Mouse (Mus musculus) midbrain, embryonic 10.5 days (tissue): ENCODE data around the gene Gbx2. TPM values are rescaled to one million over a fixed set of nuclear protein-coding genes. Genes with fewer than 3 reads are reported as not detected.

Experiments used
- DNase-seq: peaks from one replicate; pipeline ENCODE4 v3.0.0-alpha.2; 2017; ENCODE audit warnings: low spot score
- H3K27ac ChIP-seq: fragments of 300-500 bp; sonication (generic); replicated peaks from 2 replicates; pipeline ENCODE4 v1.5.1; 2016; ENCODE audit warnings: mild to moderate bottlenecking
- H3K27me3 ChIP-seq: fragments of 300-500 bp; sonication (generic); 2 replicates; pipeline ENCODE4 v1.6.1; 2016; ENCODE audit warnings: low read depth, mild to moderate bottlenecking; ENCODE audit not compliant: poor library complexity, severe bottlenecking
- H3K36me3 ChIP-seq: fragments of 300-500 bp; sonication (generic); 2 replicates; pipeline ENCODE4 v1.6.1; 2016; ENCODE audit warnings: mild to moderate bottlenecking, moderate library complexity
- H3K4me1 ChIP-seq: fragments of 300-500 bp; sonication (generic); 2 replicates; pipeline ENCODE4 v1.6.1; 2016
- H3K4me3 ChIP-seq: fragments of 300-500 bp; sonication (generic); 2 replicates; pipeline ENCODE4 v1.5.1; 2016; ENCODE audit warnings: mild to moderate bottlenecking, moderate library complexity
- H3K9me3 ChIP-seq: fragments of 300-500 bp; sonication (generic); replicated peaks from 2 replicates; pipeline ENCODE4 v1.6.1; 2016; ENCODE audit warnings: mild to moderate bottlenecking
- WGBS: fragments of 180-500 bp; shearing (Covaris S2); methylation state at CpG from one replicate; pipeline ENCODE4 v1.1.7; 2016; 5-methylcytosine and 5-hydroxymethylcytosine counted together
- polyA plus RNA-seq: library from polyadenylated mRNA; unstranded; fragments of >200 nt; fragmentation: Nextera tagmentation; extraction: Ambion mirVana; gene quantifications from 2 replicates; pipeline ENCODE4 v1.2.1, GENCODE M21; 2016

Gbx2 gene
- polyA plus RNA-seq, 1 experiment from 2014 or later: 4.6 TPM

GRCm38 (mm10) chr1:89932616-89933015, 1.6 kb upstream of the Gbx2 start:
- WGBS: 0% methylated on average over 16 of the region's 16 CpGs
- no peaks in the 10 kb centered on the region for H3K9me3 ChIP-seq
- H3K4me1 ChIP-seq: peaks cover 84% of the 10 kb centered on the region
- no peaks in the 10 kb centered on the region for H3K36me3 ChIP-seq
- peaks cover 100% of the 10 kb centered on the region for H3K27me3 ChIP-seq
- peak overlapping the region; percentile 63 for H3K4me3 ChIP-seq
- no peak overlapping the region for H3K27ac ChIP-seq
- peak; percentile 68 for DNase-seq

GRCm38 (mm10) chr1:89932021-89932423, 1.0 kb upstream of the Gbx2 start:
- H3K27me3 ChIP-seq: peaks cover 100% of the 10 kb centered on the region
- peaks cover 90% of the 10 kb centered on the region for H3K4me1 ChIP-seq
- H3K27ac ChIP-seq: no peak overlapping the region
- peak overlapping the region; percentile 63 for H3K4me3 ChIP-seq
- 2% methylated on average over 19 of the region's 19 CpGs for WGBS
- peak; percentile 47 for DNase-seq
- H3K36me3 ChIP-seq: no peaks in the 10 kb centered on the region
- no peaks in the 10 kb centered on the region for H3K9me3 ChIP-seq

GRCm38 (mm10) chr1:89930551-89930950, 428 bp downstream of the Gbx2 start:
- Histone ChIP-seq H3K4me1 (peaks cover 92% of the 10 kb centered on the region), H3K27ac (peak overlapping the region; percentile 81)

GRCm38 (mm10) chr1:89929721-89930505, 1.1 kb downstream of the Gbx2 start:
- H3K27ac ChIP-seq: peak overlapping the region; percentile 81
- peak; percentile 71 for DNase-seq
- WGBS: under 1% methylated on average over 54 of the region's 55 CpGs
- H3K27me3 ChIP-seq: peaks cover 100% of the 10 kb centered on the region
- H3K9me3 ChIP-seq: no peaks in the 10 kb centered on the region
- no peaks in the 10 kb centered on the region for H3K36me3 ChIP-seq
- peak overlapping the region; percentile 63 for H3K4me3 ChIP-seq
- peaks cover 92% of the 10 kb centered on the region for H3K4me1 ChIP-seq

More at GRCm38 (mm10) chr1:89930551-89930950, 428 bp downstream of the Gbx2 start:
- under 1% methylated on average over 45 of the region's 45 CpGs for WGBS
- H3K27me3 ChIP-seq: peaks cover 100% of the 10 kb centered on the region
- H3K9me3 ChIP-seq: no peaks in the 10 kb centered on the region
- no peak for DNase-seq
- no peaks in the 10 kb centered on the region for H3K36me3 ChIP-seq
- peak overlapping the region; percentile 63 for H3K4me3 ChIP-seq

GRCm38 (mm10) chr1:89929181-89929580, 1.8 kb downstream of the Gbx2 start:
- Histone ChIP-seq H3K9me3 (no peaks in the 10 kb centered on the region), H3K4me1 (peaks cover 88% of the 10 kb centered on the region), H3K36me3 (no peaks in the 10 kb centered on the region), H3K27me3 (peaks cover 100% of the 10 kb centered on the region), H3K4me3 (peak overlapping the region; percentile 63), H3K27ac (no peak overlapping the region)
- WGBS: under 1% methylated on average over 6 of the region's 6 CpGs
- peak; percentile 45 for DNase-seq

GRCm38 (mm10) chr1:89928676-89929075, 2.3 kb downstream of the Gbx2 start:
- peak overlapping the region; percentile 63 for H3K4me3 ChIP-seq
- no peaks in the 10 kb centered on the region for H3K36me3 ChIP-seq
- H3K4me1 ChIP-seq: peaks cover 88% of the 10 kb centered on the region
- peaks cover 100% of the 10 kb centered on the region for H3K27me3 ChIP-seq
- peak; percentile 49 for DNase-seq
- H3K27ac ChIP-seq: no peak overlapping the region
- WGBS: 3% methylated on average over 25 of the region's 25 CpGs
- no peaks in the 10 kb centered on the region for H3K9me3 ChIP-seq

GRCm38 (mm10) chr1:89927061-89927661, 3.8 kb downstream of the Gbx2 start:
- Histone ChIP-seq H3K9me3 (no peaks in the 10 kb centered on the region), H3K4me1 (peaks cover 90% of the 10 kb centered on the region), H3K27me3 (peaks cover 100% of the 10 kb centered on the region), H3K4me3 (peak overlapping the region; percentile 42), H3K27ac (no peak overlapping the region), H3K36me3 (no peaks in the 10 kb centered on the region)
- WGBS: under 1% methylated on average over 36 of the region's 36 CpGs
- peak; percentile 52 for DNase-seq

- Histone ChIP-seq H3K27ac (no peak overlapping the region), H3K4me1 (peaks cover 90% of the 10 kb centered on the region), H3K9me3 (no peaks in the 10 kb centered on the region), H3K27me3 (peaks cover 100% of the 10 kb centered on the region), H3K36me3 (no peaks in the 10 kb centered on the region), H3K4me3 (peak overlapping the region; percentile 42)
- no peak for DNase-seq
- 2% methylated on average over 9 of the region's 9 CpGs for WGBS
Observed at GRCm38 (mm10) chr1:89926583-89927060, 4.4 kb downstream of the Gbx2 start.

- Histone ChIP-seq H3K4me3 (no peak overlapping the region), H3K9me3 (no peaks in the 10 kb centered on the region), H3K27ac (no peak overlapping the region), H3K27me3 (peaks cover 100% of the 10 kb centered on the region), H3K4me1 (peaks cover 83% of the 10 kb centered on the region), H3K36me3 (no peaks in the 10 kb centered on the region)
- WGBS: 9% methylated on average over 12 of the region's 12 CpGs
- no peak for DNase-seq
Observed at GRCm38 (mm10) chr1:89925501-89926190, 5.3 kb downstream of the Gbx2 start.

- Histone ChIP-seq H3K9me3 (peaks cover 5% of the 10 kb centered on the region; the same call in 1 of the 2 replicates), H3K27me3 (peaks cover 100% of the 10 kb centered on the region), H3K36me3 (no peaks in the 10 kb centered on the region), H3K27ac (peak overlapping the region; percentile 49; the same call in 1 of the 2 replicates), H3K4me1 (peaks cover 62% of the 10 kb centered on the region), H3K4me3 (peak overlapping the region; percentile 48)
- WGBS: 5% methylated on average over 14 of the region's 14 CpGs
- no peak for DNase-seq
Observed at GRCm38 (mm10) chr1:89923642-89924020, 7.3 kb downstream of the Gbx2 start.

- peak overlapping the region; percentile 49 for H3K27ac ChIP-seq
- DNase-seq: peak; percentile 83
- peak overlapping the region; percentile 48 for H3K4me3 ChIP-seq
- 1% methylated on average over 41 of the region's 41 CpGs for WGBS
- H3K27me3 ChIP-seq: peaks cover 100% of the 10 kb centered on the region
- no peaks in the 10 kb centered on the region for H3K36me3 ChIP-seq
- H3K9me3 ChIP-seq: peaks cover 8% of the 10 kb centered on the region; the same call in 1 of the 2 replicates
- H3K4me1 ChIP-seq: peaks cover 59% of the 10 kb centered on the region
Observed at GRCm38 (mm10) chr1:89922883-89923641, 7.9 kb downstream of the Gbx2 start.

- 2% methylated on average over 7 of the region's 7 CpGs for WGBS
- no peaks in the 10 kb centered on the region for H3K36me3 ChIP-seq
- peaks cover 100% of the 10 kb centered on the region for H3K27me3 ChIP-seq
- H3K4me3 ChIP-seq: peak overlapping the region; percentile 48
- peak overlapping the region; percentile 49; the same call in 1 of the 2 replicates for H3K27ac ChIP-seq
- peaks cover 8% of the 10 kb centered on the region; the same call in 1 of the 2 replicates for H3K9me3 ChIP-seq
- peaks cover 55% of the 10 kb centered on the region for H3K4me1 ChIP-seq
- DNase-seq: peak; percentile 61
Observed at GRCm38 (mm10) chr1:89922282-89922681, 8.7 kb downstream of the Gbx2 start.
